Mouse (Mus musculus): ENCODE data around the gene Ces1g.

Ces1g gene

DNA sequence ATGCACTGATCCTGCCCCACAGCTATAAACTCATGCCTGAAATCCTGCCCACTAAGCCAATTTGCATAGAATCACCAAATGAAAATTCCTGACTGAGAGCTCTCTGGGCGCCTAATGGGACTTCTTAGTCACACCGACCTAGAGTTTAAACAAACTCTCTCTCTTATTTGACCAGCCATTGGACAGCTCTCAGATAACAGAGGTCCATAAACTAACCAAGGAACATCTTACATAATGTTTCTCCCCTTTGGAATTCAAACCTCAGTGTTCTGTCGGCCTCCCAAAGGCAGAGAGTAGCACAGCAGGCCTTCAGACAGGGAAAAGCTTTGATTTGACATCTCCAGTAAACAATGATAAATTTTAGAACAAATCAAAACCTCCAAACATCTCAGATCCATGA lies at the start of gene Ces1g:
TSS of gene Ces1g (minus strand) at position 102 of the 400 bp plus-strand sequence.
- 79% methylated on average over 3 of the region's 3 CpGs for WGBS

DNA sequence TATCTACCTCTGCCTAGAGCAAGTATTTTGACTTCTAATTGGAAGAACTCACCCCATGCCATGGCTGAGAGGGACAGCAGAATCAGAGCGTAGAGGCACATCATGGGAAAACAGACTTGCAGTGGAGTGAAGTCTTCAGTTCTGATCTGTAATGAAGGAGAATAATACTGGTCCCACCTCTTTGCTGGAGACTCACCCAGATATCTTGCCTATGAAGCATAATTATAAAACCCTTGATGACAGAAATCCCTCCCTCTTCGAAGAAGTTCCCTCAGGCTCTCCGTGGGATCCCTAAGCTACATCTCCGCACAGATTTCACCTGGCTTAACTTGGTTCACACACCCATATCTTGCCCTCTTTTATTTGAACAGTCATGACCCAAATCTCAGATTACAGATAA lies 42.5 kb upstream of the Ces1g start, which contains the start of gene Ces1h:
TSS of gene Ces1h (minus strand) at position 101 of the 400 bp plus-strand sequence.
- 93% methylated on average over 4 of the region's 4 CpGs for WGBS

DNA sequence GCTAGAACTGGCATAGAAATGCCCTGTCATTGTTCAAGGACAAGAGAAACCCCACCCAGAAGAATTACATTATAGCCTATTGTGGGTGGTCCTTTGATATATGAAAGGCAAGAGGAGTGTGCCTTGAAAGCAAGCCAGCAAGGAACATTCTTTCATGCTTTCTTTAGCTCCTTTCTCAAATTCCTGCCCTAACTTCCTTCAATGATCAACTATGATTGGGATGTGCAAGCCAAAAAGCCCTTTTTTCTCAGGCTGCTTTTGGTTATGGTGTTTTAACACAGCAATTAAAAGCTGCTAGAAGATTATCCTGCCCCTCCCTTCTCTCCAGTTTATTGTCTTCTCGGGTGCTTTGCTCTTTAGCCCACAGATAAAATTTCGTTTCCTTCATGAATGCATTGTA lies 32.4 kb upstream of the Ces1g start:
- 48% methylated on average over 2 of the region's 2 CpGs for WGBS

DNA sequence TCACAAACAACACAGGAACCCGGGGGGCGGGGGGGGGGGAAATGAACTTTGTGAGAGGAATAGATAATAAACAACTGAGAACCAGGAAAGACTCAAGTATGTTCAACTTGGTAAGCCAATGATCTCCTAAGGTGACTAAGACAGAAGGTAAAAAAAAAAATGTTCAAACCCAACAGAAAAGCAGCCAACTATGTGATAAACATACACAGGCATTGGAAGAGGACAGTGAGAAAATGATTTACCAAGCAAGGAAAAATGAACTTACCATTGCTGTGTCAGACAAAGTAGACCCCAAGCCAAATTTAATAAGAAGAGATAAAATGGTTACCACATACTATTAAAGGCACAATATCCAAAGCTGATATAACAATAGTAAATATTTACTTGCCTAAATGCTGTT lies 2.4 kb upstream of the Ces1g start:
- 94% methylated on average over 2 of the region's 2 CpGs for WGBS

DNA sequence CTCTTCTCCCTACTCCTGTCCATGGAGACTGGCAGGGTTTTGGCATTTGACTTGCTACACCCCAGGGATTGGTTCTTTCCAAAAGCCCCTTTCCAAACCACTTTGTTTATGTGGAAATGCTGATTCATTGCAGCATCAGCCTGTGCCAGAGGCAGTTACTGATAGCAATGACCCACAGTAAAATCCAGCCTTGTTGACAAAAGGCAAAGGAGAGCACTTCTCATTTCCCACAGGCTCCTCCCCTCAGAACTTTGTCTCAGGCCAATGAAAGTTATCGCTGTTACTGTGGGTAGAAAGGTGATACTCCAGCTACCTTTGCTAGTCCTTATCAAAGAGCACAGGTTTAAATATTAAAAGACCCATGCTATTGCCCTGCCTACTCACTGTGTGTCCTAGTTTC lies 4.4 kb downstream of the Ces1g start:
- WGBS, result 86% methylated on average over 1 of the region's 1 CpGs

DNA sequence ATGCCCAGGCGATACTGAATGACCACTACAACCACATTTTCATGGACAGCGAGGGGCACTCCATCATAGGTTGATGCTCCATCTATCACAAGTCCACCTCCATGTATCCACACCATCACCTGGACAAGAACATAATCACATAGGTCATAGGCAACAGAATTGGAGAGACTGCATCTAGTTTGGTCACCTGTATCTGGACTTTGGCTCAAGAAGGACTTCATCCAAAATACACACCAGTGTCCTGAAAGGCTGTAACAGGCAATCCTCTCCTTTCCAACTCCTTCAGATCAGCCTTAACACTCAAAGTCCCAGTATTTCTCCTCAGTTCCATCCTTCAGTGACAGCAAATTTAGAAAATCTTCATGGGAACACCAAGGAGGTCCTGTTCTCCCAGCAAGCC lies 6.0 kb downstream of the Ces1g start:
- WGBS, result 91% methylated on average over 2 of the region's 2 CpGs

DNA sequence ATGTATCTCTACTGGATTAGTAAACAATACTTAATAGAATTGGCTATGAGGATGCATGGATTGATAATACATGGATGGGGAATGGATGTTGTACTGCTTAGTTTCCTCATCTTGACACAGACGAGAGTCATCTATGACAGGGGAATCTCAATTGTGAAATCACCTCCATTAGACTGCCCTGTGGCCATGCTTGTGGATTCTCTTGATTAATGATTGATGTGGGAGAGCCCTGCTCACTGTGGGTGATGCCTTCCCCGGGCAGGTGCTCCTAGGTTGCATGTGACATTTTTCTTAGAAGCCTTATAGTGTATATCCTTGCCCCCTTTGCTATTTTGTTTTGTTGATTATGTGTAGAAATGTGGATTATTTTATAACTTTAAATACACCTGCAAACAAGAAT lies 12.0 kb downstream of the Ces1g start:
- 94% methylated on average over 2 of the region's 2 CpGs for WGBS

DNA sequence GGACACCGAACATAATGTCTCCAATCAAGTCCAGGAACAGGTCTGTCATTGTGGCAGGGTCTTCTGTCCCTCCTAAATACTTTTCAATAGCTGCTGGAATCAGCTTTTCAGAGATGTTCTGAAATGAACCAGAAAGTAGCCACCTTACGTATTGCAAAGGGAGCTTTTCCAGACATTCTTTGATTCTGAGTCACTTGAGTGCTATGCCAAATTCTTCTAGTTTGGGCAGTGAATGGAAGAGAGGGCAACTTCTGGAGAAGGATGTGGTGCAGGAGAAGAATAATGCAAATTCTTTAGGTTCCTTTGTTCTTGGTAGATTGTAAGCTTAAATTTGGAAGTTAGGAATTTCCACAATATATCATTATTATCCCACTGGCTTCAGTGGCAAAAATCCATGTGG lies 20.1 kb downstream of the Ces1g start:
- 66% methylated on average over 2 of the region's 2 CpGs for WGBS

DNA sequence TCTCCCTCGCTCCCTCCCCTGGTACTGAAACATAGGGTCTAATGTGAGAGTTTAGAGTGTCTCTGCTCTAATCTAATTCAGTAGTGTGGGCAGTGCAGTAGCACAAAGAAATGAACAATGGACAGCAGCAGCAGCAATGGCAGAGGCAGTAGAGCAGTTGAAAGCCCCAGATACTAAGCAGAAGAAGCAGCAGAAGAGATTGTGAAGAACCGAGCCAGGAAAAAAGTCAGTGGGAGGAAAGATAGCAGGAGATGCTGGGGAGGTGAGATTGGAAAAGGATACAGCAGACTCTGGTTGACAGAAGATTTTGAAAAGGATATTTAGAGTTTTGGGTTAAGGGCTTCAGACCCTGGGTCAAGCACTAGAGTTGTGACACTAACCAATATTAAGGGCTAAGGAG lies 21.6 kb downstream of the Ces1g start:
- WGBS, result 62% methylated on average over 2 of the region's 2 CpGs

DNA sequence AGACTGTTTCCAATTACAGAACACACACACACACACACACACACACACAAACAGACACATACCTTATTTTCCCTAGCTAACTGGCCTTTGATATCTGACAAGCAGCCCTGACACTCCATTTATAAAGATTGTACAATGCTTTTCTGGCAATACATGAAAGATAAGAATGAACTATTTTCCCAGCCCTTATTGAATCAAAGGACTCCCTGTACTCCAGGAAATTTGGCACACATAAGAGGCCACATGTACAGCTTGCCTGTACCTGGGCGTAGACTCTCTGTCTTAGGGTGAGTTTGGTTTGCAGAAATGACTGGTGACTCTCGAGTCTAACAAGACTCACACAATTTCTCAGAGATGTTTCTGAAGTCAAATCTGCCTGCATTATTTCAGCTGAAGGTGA lies 53.2 kb downstream of the Ces1g start:
- 81% methylated on average over 2 of the region's 2 CpGs for WGBS

DNA sequence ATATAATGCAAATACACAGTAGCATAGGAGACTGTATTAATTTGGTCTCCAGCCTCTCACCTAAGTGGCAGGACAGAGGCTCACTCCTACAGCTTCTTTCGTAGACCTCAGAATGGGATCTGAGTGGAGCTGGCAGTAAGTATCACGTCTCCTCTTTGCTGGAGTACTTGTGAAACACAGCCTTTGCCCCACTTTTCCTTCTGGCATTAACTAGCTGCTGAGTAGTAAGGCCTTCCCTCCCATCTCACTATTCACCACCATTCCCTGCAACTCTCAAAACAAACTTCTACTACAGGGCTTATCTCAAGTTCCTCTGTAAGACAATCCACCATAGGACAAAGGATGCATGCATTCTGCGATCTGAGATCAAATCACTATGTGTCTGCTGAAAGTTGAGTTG lies 54.8 kb downstream of the Ces1g start:
- 73% methylated on average over 3 of the region's 3 CpGs for WGBS

DNA sequence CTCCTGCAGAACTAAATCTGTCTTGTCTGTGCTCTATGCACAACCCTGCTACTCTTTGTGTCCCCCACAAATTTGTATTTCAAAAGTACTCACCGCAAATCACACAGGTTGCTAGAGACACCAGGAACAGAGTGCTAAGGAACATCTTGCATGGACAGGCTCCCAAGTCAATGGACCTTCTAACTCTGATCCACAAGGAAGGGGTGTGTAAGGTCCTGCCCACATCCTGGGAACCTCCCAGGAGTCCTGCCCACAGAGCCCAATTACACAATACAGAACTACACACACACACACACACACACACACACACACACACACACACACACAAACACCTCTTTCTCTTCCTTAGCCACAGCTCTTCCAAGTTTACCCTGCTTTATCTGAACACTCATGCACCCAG lies 57.6 kb downstream of the Ces1g start, which contains the start of gene Ces1f:
TSS of gene Ces1f (minus strand) at position 192 of the 400 bp plus-strand sequence.
- WGBS, result 95% methylated on average over 1 of the region's 1 CpGs

DNA sequence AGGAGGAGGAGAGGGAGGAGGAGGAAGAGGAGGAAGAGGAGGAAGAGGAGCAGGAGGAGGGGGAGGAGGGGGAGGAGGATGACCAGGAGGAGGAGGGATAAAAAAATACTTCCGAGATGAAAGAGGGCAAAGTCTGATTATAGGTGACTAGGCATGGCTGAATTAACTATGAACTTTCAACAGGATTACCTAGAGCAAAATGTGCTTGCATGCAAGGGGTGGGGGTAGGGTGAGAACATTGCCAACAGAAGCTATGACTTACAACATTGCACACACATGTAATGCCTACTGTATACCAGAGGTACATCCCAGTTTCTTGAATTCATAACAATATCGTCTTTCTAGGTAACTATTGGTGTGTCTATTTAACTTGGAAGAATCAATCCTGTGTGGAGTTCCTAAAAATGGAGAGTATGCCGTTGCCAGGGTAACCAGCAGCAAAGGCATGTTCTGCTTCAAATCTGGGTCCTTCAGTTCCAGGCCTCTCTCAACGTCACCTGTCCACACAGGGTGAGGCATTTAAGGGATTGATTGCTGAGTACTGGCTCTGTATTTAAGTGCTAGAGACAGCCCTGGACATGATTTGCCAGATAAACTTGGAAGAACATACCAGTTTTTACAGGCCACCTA lies 58.8 kb downstream of the Ces1g start:
- 50% methylated on average over 4 of the region's 4 CpGs for WGBS

DNA sequence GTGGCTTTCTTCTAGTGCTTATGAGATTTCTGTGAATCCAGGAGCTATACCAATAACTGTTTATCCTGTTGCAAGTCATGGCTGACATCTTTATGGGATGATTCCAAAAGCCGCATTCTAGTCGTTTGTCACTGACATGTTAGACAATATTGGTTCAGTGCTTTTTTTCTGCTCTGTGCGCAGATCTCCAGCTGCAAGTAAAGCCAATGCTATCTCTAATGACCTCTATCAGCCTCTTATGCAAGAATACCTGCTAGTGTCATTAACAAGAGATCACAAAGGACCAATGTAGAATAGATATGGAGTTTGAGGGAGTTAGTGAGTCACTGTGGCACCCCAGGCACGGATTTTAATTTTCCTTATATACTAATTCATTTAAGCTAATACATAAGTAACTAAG lies 62.5 kb downstream of the Ces1g start:
- WGBS, result 91% methylated on average over 4 of the region's 4 CpGs

DNA sequence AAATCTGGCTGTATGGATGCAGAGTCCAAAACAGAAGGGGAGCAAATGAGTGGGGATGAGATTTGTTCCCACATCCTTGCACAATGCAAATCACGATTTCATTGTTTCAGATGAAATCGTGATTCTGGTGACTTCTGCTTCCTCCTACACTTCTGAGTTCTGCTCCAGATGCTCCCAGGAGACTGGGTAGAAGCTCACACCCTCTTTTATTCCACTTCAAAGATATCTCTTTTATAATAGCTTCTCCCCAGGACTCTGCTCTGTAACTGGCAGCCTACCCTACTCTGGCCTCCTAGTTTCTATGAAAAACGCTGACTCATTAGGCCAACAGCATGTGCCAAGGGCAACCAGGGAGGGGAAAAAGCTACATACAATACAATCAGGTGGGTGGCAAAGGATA lies 63.8 kb downstream of the Ces1g start:
- WGBS, result 52% methylated on average over 3 of the region's 3 CpGs

DNA sequence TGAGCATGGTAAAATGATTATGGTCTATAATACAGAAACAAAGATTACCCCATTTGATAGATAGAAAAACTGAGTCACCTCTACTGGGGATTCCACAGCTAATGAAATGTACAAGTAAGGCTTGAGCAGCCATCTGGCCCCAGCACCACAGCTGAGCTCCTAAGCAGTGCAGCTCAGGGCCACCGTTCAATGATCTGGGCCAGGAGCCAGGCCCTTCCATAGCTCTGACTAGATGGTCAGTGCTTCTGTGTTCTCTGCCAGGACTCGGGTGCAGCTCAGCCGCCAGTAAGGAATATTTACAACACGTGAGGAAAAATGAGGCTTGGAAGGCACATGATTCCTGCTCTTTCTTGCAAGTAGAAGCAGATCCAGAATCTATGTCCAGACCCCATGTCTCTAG lies 64.4 kb downstream of the Ces1g start:
- 42% methylated on average over 4 of the region's 4 CpGs for WGBS

DNA sequence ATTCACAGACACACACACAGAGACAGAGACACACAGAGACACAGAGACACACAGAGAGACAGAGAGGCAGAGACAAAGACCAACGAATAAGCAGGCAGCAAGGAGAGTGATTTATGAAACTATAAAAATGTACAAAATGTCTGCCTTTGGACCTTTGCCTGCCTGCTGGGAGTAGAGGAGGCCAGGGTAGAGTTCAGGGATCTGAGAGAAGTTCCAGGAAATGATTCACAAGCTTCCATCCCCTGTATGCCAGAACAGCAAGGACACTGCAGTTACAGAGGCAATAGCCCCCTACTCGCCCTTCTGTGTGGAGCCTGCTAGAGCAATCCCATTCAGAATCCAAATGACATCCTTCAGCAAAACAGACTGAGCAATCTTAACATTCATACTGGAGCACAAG lies 75.7 kb downstream of the Ces1g start:
- 69% methylated on average over 2 of the region's 2 CpGs for WGBS

DNA sequence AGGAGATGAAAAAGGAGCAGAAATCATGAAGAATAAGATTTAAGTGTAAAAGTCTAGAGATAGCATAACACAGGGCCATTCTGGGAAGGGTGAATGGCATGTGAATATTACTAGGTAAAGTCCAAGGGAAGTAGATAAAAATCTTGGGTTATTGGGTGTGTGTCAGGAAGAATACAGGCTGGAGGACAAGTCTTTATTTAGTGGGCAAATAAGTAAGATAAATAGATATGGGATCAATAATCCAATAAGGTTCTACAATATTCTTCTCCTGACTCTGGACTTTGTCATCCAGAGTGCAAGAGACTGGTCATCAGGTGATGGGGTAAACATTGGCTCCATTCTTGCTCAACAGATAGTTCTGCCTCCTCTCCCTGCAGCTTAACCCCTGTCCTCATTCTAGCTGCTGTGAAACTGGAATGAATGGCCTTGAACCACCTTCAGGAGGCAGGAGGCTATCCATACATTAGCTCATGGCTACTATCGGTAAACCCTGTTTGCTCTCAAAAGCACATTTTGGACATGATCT lies 84.6 kb downstream of the Ces1g start:
- 100% methylated on average over 1 of the region's 1 CpGs for WGBS

Measured in cerebral cortex, adult 2 months (tissue).